Mouse (Mus musculus): ENCODE results near the gene Ltb.
"Not testable (repeated sequence)": the region's sequence is repeated elsewhere in the genome, so short reads cannot be mapped to it uniquely, and the experiment has no call there.

Ltb gene

DNA sequence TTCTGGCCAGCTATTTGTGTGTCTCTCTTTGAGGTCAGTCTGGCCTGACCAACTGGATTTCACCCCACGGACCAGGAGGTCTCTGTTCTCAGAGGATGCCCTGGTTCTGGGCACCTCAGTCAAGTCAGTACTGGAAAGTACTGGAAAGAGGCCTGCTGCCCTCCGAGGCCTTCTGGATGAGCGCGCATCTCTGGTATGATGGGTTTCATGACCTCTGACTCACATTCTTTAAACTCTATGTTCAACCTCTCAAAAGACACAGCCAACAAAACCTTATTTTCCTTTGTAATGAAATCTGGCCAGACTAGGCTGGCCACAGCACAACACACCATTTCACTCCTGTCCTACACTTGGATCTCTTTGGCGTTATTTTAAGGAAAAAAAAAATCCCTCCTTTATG is 31.2 kb downstream of the Ltb start:
- no peak for DNase-seq (ENCODE audit: low spot score)

DNA sequence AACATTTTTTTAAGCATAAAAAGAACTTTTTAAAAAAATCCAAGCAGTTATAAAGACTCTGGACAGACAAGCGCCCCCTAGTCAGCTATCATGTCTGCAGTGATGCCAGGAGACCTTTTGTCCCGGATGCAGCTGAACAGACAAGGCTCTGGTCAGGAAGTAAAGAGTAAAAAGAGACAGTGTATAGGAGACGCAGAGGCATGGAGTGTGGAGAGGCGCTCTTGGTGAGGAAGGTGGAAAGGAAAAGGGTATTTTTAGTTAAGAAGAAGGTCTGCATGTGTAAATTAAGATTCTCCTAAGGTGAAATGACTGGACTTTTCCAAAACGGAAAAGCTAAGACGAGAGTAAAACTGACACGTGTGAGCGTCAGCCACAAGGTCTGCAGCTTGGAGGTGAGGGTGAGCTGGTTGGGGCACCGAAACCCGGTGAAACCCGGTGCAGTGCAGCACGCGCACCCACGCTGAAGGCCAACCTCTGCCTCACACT is 32.4 kb downstream of the Ltb start:
- no peak for DNase-seq (ENCODE audit: low spot score)

DNA sequence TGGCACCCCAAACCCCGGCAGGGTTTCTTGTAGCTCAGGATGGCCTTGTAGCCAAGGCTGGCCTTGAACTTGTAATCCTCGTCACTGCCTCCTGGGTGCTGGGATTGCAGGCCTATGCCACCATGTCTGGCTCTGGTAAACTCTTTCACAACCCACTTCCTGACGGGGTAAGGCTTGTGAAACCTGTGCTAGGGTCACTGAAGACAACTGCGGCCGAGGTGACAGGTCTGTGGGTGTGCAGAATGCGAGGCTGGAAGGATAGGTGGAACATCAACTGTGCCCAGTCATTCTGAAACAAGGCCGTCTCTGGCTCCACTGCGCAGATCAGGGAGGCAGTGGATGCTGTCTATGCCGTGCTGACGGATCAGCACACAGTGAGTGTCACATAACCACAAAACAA is 36.8 kb downstream of the Ltb start:
- DNase-seq (ENCODE audit: low spot score) = no peak

DNA sequence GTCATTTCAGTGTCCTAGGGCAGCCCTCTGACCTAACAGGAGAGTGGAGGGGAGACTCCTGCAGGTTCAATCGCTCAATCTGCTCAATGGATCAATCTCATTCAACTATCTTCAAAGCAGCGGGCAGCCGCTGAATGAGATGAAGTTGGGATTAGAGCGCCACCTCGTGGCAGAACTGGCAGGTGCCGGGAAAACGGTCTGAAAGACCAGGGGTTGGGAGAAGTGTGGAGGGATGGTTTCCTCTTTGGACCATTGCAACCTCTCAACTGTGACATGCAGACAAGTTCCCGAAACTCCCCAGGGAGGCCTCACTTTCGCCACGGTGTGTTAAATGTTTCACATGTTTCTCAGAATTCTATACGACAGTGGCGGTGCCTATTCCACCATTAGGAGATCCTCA is 37.8 kb downstream of the Ltb start:
- DNase-seq (ENCODE audit: low spot score) = peak; percentile 89

DNA sequence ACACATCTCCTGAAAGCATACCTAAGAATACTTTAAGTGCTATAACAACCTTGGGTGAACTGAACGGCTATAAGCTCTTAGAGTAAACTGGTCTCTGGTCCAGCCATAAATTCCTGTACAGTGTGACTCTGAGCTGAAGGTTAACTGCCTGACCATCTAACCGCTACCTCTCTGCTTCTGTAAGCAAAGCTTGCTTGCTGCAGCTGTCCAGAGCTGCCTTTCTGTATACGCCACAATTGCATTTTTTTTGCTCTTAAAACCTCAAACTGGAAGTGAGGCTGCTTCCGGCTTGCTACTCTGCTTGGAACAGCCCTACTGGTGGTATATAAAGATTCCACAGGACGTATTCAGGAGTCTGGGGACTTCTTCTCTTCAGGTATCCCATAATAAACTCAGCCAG is 38.4 kb downstream of the Ltb start:
- DNase-seq (ENCODE audit: low spot score) = no peak

DNA sequence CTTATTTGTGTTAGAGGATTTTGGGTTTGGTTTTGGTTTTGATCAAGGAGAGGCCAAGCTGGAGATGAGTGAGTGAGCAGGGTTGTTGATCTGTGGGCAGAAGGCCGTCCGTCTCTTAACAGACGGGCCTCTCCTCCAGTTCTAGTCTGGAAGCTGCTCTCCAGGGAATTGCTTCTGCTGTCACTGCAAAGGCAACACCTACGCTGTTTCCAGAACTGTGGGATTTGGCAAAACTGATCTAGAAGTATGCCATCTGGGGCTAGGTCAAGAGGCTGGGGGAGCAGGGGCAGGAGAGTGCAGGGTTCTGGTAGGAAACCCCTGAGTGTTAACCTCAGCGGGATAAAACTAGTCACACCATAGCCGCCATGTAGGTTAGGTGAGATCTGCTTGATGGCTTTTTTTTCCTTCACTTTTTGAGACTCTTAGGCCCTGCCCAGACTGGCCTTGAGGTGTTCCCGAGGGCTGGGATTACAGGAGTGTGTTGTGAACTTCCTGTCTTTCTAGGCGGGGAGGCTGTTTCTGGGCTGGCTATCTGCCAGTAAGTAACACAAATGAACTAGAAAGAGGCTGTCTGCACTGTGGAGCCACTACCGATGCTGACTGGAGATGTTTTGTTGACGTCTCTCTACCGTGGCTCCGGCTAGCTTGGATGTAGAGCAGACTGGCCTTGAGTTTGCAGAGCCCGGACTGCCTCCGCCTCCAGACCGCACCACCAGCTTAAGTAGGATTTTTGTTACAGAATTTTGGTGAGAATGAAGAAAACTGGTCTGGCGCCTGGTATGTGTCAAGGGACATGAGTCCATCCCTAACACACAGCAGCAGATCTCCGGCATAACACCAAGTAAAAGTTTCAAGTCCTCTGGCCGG is 39.1 kb downstream of the Ltb start, which contains the start of gene Atp6v1g2:
TSS of gene Atp6v1g2 (plus strand) at position 547 of the 867 bp plus-strand sequence.
- DNase-seq (ENCODE audit: low spot score) = no peak

DNA sequence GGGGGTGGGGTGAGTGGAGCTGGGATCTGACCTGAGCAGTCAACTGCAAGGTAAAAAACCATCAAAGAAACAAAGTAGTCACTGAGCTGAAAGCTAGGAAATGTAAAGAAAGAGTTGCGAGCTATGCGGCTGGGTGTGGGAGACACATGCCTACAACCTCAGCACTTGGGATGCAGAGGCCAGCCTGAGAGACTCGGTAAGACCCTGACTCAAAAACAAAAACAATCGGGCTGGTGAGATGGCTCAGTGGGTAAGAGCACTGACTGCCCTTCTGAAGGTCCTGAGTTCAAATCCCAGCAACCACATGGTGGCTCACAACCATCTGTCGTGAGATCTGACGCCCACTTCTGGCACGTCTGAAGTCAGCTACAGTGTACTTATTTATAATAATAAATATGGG is 39.9 kb downstream of the Ltb start:
- not testable (repeated sequence) for DNase-seq (ENCODE audit: low spot score)

DNA sequence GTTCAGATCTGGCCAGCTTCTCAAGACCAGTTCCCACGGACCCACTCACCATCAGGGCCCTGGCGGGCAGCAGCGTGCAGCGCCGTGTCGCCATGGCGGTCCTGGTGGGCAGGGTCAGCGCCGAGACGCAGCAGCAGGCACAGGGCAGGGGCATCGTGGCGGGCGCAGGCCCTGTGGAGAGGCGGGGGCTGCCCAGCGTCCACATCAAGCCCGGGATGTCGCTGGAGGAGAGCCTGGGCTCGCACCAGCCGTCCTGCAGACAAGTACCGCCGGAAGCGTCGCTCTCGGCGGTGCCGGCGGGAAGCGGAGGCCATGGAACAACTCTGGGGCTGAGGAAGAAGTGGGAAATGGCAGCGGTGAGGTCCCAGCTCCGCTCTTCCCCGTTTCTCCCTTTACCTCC is 40.7 kb downstream of the Ltb start:
- peak; percentile 75 for DNase-seq (ENCODE audit: low spot score)

DNA sequence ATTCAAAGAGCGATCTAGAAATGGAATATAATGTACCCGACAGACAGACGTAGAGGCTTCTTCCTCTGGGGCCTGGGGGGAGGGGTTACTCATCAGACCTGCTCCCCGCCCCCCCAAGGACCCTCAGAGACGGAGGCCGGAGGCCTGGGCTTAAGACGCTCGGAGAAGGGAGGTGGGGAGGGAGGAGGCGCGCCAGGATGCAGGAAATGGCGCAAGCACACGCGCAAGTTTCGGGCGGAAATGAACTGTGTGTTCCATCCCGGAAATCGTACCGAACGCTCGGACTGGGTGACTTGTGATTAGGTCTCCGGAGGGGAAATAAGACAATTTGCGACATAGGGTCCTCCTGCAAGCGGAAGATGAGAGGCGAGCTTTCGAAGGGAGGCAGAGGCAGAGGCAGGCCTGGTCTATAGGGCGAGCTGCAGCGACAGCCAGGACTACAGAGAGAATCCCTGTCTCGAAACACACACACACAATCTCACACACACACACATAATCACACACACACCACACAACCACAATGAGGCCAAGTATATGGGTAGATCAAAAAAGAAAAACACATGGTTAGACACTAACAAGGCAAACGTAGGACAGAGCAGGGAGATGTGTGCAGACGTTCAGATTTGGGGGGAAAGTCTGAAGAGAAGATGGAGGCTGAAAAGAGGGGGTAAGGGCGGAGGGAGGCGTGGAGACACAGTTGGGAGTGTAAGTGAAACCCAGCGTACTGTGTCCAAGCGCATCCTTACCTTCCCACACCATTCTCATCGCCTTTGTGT is 41.6 kb downstream of the Ltb start, which contains the start of gene Nfkbil1:
TSS of gene Nfkbil1 (minus strand) at position 179 of the 776 bp plus-strand sequence.
- DNase-seq (ENCODE audit: low spot score) = peak; percentile 96

DNA sequence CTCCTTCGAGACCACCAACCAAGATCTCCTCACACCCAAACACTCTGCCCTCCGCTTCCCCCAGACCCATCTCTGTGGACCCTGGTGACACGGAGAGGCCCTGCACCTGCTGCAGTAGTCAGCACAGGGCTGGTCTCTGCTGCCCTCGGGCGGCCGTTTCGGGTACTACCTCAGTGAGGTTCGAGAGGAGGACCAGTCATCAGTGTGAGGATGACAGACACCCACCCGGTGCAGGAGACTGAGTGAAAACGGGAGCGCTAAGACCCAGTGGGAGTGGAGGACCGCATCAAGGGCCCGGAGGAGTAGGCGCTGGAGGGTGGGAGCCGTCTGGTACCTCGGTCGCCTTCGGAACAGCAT is 42.1 kb downstream of the Ltb start:
- peak; percentile 92 for DNase-seq (ENCODE audit: low spot score)

DNA sequence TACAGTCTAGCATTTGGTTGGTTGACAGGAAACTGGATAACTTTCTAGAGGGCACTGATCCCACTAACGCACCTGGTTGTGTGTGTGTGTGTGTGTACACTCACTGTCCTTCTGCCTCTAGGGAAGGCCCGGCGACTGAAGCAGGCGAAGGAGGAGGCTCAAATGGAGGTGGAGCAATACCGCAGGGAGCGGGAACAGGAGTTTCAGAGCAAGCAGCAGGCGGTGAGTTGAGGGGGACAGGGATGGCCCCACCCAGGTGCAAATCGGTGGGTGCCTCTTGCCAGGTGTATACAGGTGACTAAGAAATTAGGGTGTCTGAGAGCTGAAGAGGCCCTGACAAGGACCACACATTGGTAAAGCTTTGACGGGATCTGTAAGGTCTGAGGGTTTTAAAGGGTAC is 42.8 kb downstream of the Ltb start:
- no peak for DNase-seq (ENCODE audit: low spot score)

DNA sequence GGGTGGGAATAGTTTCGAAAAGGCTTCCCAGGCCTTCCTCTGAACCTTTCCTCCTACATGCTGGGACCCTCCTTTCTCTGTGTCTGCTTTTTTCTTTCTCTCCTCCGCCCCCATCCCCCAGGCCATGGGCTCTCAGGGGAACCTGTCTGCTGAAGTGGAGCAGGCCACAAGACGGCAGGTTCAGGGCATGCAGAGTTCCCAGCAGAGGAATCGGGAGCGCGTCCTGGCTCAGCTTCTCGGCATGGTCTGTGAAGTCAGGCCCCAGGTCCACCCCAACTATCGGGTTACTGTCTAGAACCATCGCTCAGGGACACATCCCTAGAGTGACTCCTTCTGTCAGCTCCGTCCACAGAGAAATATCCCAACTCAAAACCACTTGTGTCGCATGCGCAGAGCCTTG is 43.3 kb downstream of the Ltb start:
- no peak for DNase-seq (ENCODE audit: low spot score)

DNA sequence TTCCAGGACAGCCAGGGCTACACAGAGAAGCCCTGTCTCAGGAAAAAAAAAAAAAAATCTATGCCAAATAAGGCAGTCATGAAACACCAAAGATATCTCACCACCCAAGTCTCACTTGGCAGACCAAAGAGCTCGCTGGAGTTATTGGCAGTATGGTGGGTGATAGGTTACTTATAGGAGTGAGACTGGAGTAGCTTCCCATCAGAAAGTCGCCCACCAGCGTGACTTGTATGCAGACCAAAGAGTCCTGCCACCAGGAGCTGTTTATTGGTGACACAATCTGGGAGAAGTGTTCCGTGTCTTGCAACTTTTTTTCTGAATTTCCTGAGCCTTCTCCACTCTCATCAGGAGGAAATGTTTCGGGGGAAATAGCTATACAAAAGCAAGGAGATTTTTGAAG is 45.5 kb downstream of the Ltb start:
- no peak for DNase-seq (ENCODE audit: low spot score)

DNA sequence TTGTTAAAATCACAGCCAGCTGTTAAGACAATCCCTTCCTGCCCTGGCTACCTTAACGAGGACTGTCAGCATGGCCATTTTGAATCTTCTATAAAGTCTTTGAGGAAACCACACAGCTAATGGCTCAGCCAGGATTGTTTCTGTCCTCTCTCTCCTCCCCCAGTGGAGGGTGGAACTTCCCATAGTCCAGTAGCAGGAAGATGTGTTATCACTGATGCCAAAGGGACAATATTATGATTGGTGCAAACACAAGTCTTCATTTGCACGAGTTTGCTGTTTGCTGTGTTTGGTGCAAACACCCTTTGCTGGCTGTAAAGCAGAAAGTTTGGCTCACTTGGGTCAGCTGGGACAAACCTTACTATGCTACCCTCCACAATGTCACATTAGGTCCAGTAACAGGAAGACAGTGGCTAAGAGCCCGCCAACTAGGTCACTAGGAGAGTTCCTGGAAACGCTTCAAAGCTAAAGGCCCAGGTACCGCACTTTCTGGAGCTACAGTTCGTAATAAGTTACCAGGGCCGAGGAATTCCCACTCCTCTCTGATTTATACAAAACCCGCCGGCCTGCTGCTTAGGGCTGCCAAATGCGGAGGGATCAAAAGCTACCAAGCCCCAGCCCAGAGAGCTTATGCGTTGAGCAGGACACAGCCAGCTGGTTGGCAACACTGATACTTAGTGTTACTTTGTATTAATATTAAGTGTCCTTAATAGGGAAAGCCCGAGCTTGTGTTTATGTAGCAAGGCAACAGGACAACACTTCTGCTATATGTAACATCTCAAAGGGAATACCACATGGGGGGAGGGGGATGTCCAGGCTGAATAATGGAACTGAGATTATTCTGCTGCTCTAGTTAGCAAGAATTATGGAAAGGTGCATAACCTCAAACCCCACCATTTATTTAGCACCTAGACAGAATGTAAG is 46.4 kb downstream of the Ltb start:
- no peak for DNase-seq (ENCODE audit: low spot score)

DNA sequence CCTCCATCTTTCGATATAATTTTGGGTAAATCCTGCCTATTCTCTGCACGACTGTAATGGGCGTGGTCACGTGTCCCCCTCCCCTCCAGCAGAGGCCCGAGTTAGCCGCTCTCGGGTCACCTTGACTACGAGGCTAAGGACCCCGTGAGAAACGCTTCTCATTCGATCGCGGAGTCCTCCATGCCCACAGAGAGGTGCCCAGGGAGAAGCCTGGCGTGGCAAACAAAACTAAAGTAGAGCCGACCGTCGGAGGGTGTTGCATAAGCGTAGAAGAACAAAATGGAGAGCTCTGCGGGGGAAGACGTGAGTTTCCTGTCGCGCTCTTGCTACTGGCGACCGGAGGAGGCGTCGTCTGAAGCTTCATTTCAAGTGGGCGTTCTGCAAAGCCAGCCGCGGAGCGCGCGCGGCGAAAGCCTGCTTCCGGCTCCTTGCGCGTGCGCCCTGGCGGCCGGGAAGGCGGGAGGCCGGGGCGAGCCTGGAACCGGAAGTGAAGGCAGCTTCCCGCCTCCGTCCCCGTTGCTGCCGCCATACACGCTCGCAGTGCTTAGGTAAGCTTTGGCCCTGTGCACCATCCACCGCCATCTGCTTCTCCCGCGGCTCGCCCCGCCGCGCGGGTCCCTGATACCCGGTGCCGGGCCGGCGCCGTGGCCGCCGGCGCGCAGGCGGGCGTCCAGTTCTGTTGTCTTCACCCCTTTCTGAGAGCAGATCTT is 47.2 kb downstream of the Ltb start, which contains the start of gene Ddx39b:
TSS of gene Ddx39b (plus strand) at position 442 of the 710 bp plus-strand sequence.
- DNase-seq (ENCODE audit: low spot score) = peak; percentile 97

DNA sequence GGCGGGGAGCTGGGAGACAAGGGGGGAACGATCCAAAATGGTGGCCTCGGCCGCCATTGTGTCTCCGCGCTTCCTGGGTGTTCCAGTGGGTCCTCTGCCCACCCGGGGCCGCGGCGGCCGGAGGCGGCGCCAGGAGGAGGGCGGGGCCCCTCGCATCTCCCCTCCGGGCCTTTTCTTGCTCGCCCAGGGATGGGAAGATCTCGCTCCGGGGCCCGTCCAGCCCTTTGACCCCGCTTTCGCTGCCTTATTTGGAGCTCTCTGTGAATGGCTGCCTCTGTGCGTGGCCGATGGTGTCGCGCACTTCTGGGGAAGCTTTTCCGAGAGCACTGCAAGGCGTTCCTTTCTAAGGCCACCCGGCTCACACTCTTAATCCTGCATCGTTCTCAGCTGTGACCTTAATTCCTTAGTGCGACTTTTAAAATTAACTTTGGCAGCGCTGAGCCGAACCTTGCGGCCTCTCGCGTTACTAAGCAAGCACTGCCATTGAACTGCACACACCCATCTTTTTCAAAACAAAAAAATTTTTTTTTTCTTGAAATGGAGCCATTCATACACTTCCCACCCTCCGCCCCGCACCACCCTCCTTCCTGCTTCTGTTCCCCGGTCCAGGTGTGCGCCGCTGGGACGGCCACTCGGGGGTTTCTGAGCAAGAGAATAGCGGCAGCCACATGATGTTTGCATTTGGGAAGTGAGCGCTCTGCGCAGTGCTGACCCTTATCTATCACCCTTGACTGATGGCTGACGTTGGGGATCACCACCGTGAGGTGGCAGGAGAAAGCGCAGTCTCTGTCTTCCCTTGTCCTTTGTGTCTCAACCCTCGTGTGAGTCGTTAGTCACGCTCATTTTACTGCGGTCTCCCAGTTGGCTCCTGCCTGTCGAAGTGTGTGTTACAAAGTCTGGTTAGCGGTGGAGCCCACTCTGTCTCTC is 48.0 kb downstream of the Ltb start:
- DNase-seq (ENCODE audit: low spot score) = peak; percentile 84

DNA sequence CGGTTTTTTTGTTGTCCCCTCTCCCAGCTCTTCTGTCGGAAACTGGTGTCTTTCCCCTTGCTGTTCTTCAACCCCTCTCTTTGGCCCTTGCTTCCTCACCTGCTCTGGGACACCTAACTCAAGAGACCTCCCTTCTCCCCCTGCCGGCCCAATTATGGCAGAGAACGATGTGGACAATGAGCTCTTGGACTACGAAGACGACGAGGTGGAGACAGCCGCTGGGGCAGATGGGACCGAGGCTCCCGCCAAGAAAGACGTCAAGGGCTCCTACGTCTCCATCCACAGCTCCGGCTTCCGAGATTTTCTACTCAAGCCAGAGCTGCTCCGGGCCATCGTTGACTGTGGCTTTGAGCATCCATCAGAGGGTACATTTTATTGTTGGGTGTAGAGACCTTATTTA is 48.8 kb downstream of the Ltb start:
- no peak for DNase-seq (ENCODE audit: low spot score)

DNA sequence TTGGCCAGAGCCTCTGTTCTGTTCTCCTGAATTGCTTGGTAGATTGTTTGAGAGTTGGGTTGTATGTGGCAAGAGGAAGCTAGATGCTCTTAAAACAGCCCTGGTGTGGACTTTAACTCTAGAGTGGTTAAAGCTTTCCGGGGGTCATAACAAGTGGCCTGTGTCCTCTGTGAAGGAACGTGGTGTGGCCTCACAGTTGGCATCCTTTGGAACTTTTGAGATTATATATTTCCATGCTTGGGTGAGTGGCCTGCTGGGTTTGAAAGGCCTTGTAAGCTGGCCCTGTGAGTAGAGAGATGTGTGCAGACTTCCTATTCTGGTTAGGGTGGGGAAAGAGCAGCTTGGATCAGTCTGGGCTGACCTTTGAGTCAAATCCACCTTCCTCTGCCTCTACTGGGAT is 50.8 kb downstream of the Ltb start:
- DNase-seq (ENCODE audit: low spot score) = no peak

Measured in embryo, embryonic 10 days (tissue).